Mouse (Mus musculus) CH12.LX (cell line): Measurements from ENCODE around the gene Slc26a1. TPM values are rescaled to one million over a fixed set of nuclear protein-coding genes. Genes with fewer than 3 reads are reported as not detected.

Experiments
- DNase-seq: peaks from one replicate; pipeline ENCODE4 v3.0.0-alpha.2; 2013; ENCODE audit errors: extremely low read depth
- H3K27ac ChIP-seq: 2 replicates; pipeline ENCODE4 v1.5.1; 2012; ENCODE audit warnings: low read depth, mild to moderate bottlenecking, control low read depth, moderate library complexity; ENCODE audit not compliant: insufficient read depth
- H3K27me3 ChIP-seq: replicated peaks from 2 replicates; pipeline ENCODE3; 2012; ENCODE audit warnings: inconsistent platforms
- H3K36me3 ChIP-seq, 2 experiments: replicated peaks in 1 of 2; 2 replicates each; pipeline versions ENCODE3 to v1.6.1; 2012; ENCODE audit warnings: inconsistent platforms in 1 of 2, low read length in 1 of 2, mild to moderate bottlenecking in 1 of 2, mixed read lengths in 1 of 2, moderate library complexity in 1 of 2; ENCODE audit not compliant: control insufficient read depth in 1 of 2, insufficient read depth in 1 of 2
- H3K4me1 ChIP-seq, 2 experiments: 2 replicates each; pipeline ENCODE4 v1.6.1; 2012; ENCODE audit warnings: inconsistent platforms in 1 of 2, moderate library complexity in 1 of 2; ENCODE audit not compliant: insufficient read depth in 2 of 2, control insufficient read depth in 1 of 2
- H3K4me2 ChIP-seq: 2 replicates; pipeline ENCODE4 v1.6.1; 2012; ENCODE audit warnings: low read depth, mild to moderate bottlenecking, control low read depth; ENCODE audit not compliant: poor library complexity, insufficient read depth, severe bottlenecking
- H3K4me3 ChIP-seq, 3 experiments: fragments of 150-350 bp in 1 of 3; sonication (generic) in 1 of 3; replicated peaks in 1 of 3; 2 replicates each; pipeline versions ENCODE3 to v1.5.1; 2011 to 2012; ENCODE audit warnings: low read depth in 2 of 3, low read length in 2 of 3, mild to moderate bottlenecking in 2 of 3, moderate library complexity in 2 of 3, control low read depth in 1 of 3, improper control_type of control experiment in 1 of 3, inconsistent platforms in 1 of 3, mixed read lengths in 1 of 3; ENCODE audit not compliant: poor library complexity in 1 of 3
- H3K79me2 ChIP-seq: replicated peaks from 2 replicates; pipeline ENCODE4 v1.6.1; 2012; ENCODE audit warnings: mild to moderate bottlenecking, moderate library complexity; ENCODE audit not compliant: control insufficient read depth, poor library complexity, insufficient read depth, severe bottlenecking; ENCODE audit errors: extremely low read depth
- H3K9ac ChIP-seq: 2 replicates; pipeline ENCODE4 v1.6.1; 2012; ENCODE audit warnings: low read depth, mild to moderate bottlenecking, control low read depth, moderate library complexity; ENCODE audit not compliant: insufficient read depth
- H3K9me3 ChIP-seq: replicated peaks from 2 replicates; pipeline ENCODE3; 2012; ENCODE audit warnings: low read length, inconsistent platforms, mixed read lengths
- CTCF ChIP-seq, 2 experiments: IDR thresholded peaks in 1 of 2; conservative IDR thresholded peaks in 1 of 2; 2 replicates each; pipeline ENCODE4 v1.5.1; 2011 to 2012; ENCODE audit warnings: low read depth in 2 of 2, low read length in 2 of 2, improper control_type of control experiment in 1 of 2, inconsistent platforms in 1 of 2, mild to moderate bottlenecking in 1 of 2, moderate library complexity in 1 of 2
- JUND ChIP-seq: conservative IDR thresholded peaks from 2 replicates; pipeline ENCODE4 v1.6.1; 2011; ENCODE audit warnings: low read depth, low read length, improper control_type of control experiment
- KAT2A ChIP-seq: IDR thresholded peaks from 2 replicates; pipeline ENCODE4 v1.6.1; 2012; ENCODE audit warnings: low read length, improper control_type of control experiment, inconsistent platforms; ENCODE audit not compliant: insufficient replicate concordance
- MAFK ChIP-seq: IDR thresholded peaks from 2 replicates; pipeline ENCODE4 v1.6.1; 2011; ENCODE audit warnings: low read length, improper control_type of control experiment; ENCODE audit not compliant: insufficient replicate concordance
- NRF1 ChIP-seq: IDR thresholded peaks from 2 replicates; pipeline ENCODE4 v1.6.1; 2014; ENCODE audit warnings: low read depth, mild to moderate bottlenecking, inconsistent platforms, low read length, improper control_type of control experiment, moderate library complexity
- PAX5 ChIP-seq: IDR thresholded peaks from 2 replicates; pipeline ENCODE4 v1.6.1; 2012; ENCODE audit warnings: low read length, inconsistent platforms, mixed read lengths
- RCOR1 ChIP-seq: conservative IDR thresholded peaks from 2 replicates; pipeline ENCODE4 v1.6.1; 2012; ENCODE audit warnings: low read depth, mild to moderate bottlenecking, inconsistent platforms, low read length, improper control_type of control experiment
- SIN3A ChIP-seq: IDR thresholded peaks from 2 replicates; pipeline ENCODE4 v1.6.1; 2012; ENCODE audit warnings: low read length, improper control_type of control experiment, inconsistent platforms
- TCF12 ChIP-seq: IDR thresholded peaks from 2 replicates; pipeline ENCODE4 v1.6.1; 2014; ENCODE audit warnings: low read depth, mild to moderate bottlenecking, inconsistent platforms, low read length, improper control_type of control experiment
- USF1 ChIP-seq: IDR thresholded peaks from 2 replicates; pipeline ENCODE4 v1.6.1; 2014; ENCODE audit warnings: low read depth, mild to moderate bottlenecking, inconsistent platforms, low read length, improper control_type of control experiment
- ZC3H11A ChIP-seq: IDR thresholded peaks from 2 replicates; pipeline ENCODE4 v1.6.1; 2012; ENCODE audit warnings: low read depth, mild to moderate bottlenecking, inconsistent platforms, low read length, improper control_type of control experiment
- dilution Hi-C: fragments of 300-500 bp; cut with MboI; formaldehyde crosslinking; loops from 2 replicates; pipeline ENCODE4 v1.14.3; 2020; ENCODE audit warnings: low sequenced_read_pairs; ENCODE audit not compliant: extremely low pct_unique_long_range_greater_than_20kb, extremely low pct_ligation_motif_present
- in situ Hi-C: fragments of 300-500 bp; cut with MboI; formaldehyde crosslinking; loops from 3 replicates; pipeline ENCODE4 v1.14.3; 2019; ENCODE audit warnings: low sequenced_read_pairs, low pct_ligation_motif_present, low pct_unique_long_range_greater_than_20kb, mixed read lengths
- polyA plus RNA-seq: library from polyadenylated mRNA; unstranded; fragments of >175 nt; gene quantifications from 2 replicates; pipeline ENCODE4 v1.2.1, GENCODE M21; 2012; ENCODE audit warnings: low read depth; ENCODE audit not compliant: insufficient read length
- total RNA-seq, 2 experiments: library from RNA; depleted of rRNA; stranded (reverse); fragments of 300-350 nt in 1 of 2; fragments of >200 nt in 1 of 2; gene quantifications; 2 replicates each; pipeline ENCODE4 v1.2.3; 2012 to 2014

Gene Slc26a1
- total and polyA plus RNA-seq, 3 experiments, result 0.07 to 0.08 TPM; not detected in 1

DNA sequence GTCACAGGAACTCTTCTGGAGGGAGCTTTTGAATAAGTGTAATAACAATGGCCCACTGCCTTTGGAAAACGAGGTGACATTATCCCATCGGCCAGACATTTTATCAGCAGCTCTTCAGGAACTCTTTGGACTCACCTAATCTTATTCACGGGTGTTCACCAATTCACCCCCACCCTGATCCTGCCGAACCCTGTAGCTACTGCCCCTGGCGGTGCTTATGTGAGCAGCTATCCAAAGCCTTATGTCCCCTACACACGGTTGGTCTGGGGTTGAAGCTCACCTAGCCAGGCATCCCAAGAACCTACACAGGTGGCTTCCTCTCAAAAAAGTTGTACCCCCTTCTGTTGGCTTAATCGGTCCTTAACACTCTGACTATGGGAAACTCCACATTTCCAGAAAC lies 44.4 kb upstream of the Slc26a1 start:
- Histone ChIP-seq H3K27me3 (peaks cover 15% of the 10 kb centered on the region), H3K4me2 (no peak overlapping the region), H3K4me1 (0 out of 4 replicates have a peak, but pooled peaks cover 0 to 3% of the 10 kb centered on the region in 2 experiments), H3K4me3 (no peak overlapping the region), H3K79me2 (no peaks in the 10 kb centered on the region), H3K36me3 (no peaks in the 10 kb centered on the region), H3K9me3 (no peaks in the 10 kb centered on the region), H3K9ac (no peak overlapping the region), H3K27ac (no peak overlapping the region)
- no peak for DNase-seq
- dilution Hi-C loops, result no loop called here
- TF ChIP-seq MAFK (no peak), CTCF (conservative IDR thresholded peaks at IDR 0.05 in 1 of 2, IDR thresholded peaks at IDR 0.05 in 1 of 2; ENCODE audit: low read depth in 2 of 2, low read length in 2 of 2) (peak in 1 of 2 experiments; percentile 11; a peak in 1 of 4 replicates)
- in situ Hi-C loops, result no loop called here

GRCm38 (mm10) chr5:108718051-108718450 lies 42.7 kb upstream of the Slc26a1 start:
- no peak overlapping the region for H3K27ac ChIP-seq
- in situ Hi-C loops, result no loop called here
- H3K4me1 ChIP-seq, result 0 out of 4 replicates have a peak, but pooled peaks cover 0 to 3% of the 10 kb centered on the region in 2 experiments
- H3K9me3 ChIP-seq, result no peaks in the 10 kb centered on the region
- H3K79me2 ChIP-seq, result no peaks in the 10 kb centered on the region
- dilution Hi-C loops, result no loop called here
- no peaks in the 10 kb centered on the region for H3K36me3 ChIP-seq
- peaks cover 23% of the 10 kb centered on the region for H3K27me3 ChIP-seq
- no peak for DNase-seq
- TF ChIP-seq TCF12, result no peak
- TF ChIP-seq SIN3A, result no peak
- TF ChIP-seq KAT2A, result no peak
- TF ChIP-seq NRF1, result no peak
- TF ChIP-seq JUND, result no peak
- TF ChIP-seq RCOR1, result no peak
- TF ChIP-seq CTCF (conservative IDR thresholded peaks at IDR 0.05 in 1 of 2, IDR thresholded peaks at IDR 0.05 in 1 of 2; ENCODE audit: low read depth in 2 of 2, low read length in 2 of 2), result no peak
- TF ChIP-seq ZC3H11A, result no peak
- no peak for TF ChIP-seq USF1
- no peak for TF ChIP-seq PAX5
- no peak overlapping the region for H3K4me3 ChIP-seq
- H3K4me2 ChIP-seq, result no peak overlapping the region
- no peak overlapping the region for H3K9ac ChIP-seq

DNA sequence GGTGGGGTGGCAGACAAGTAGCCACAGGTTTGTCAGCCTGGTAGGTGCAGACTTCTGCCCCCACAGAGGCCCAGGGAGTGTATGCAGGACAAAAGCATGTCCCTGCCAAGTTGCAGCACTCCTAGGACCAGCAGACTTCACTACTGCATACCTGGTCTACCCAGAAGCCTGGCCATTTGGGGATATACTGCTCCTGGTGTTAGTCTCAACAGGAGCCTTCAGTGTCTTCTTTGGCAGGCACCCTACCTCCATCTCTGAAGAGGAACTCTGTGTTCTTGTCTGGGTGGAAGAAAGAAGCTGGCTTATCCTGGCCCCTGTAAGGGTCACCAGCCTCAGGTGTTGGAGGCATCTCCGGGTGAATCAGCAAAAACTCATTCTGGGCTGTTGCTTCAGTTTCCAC lies 40.6 kb upstream of the Slc26a1 start:
- H3K4me1 ChIP-seq, result 0 out of 4 replicates have a peak, but pooled peaks cover 0 to 3% of the 10 kb centered on the region in 2 experiments
- no peak overlapping the region for H3K27ac ChIP-seq
- H3K27me3 ChIP-seq, result peaks cover 30% of the 10 kb centered on the region
- H3K36me3 ChIP-seq, result no peaks in the 10 kb centered on the region
- no peaks in the 10 kb centered on the region for H3K9me3 ChIP-seq
- H3K4me3 ChIP-seq, result no peak overlapping the region
- dilution Hi-C loops (no loop called here), in situ Hi-C loops (no loop called here)
- H3K9ac ChIP-seq, result no peak overlapping the region
- H3K79me2 ChIP-seq, result no peaks in the 10 kb centered on the region
- no peak overlapping the region for H3K4me2 ChIP-seq
- no peak for DNase-seq
- no peak for TF ChIP-seq CTCF (conservative IDR thresholded peaks at IDR 0.05 in 1 of 2, IDR thresholded peaks at IDR 0.05 in 1 of 2; ENCODE audit: low read depth in 2 of 2, low read length in 2 of 2)
